Mouse (Mus musculus) kidney, adult 18-20 months (tissue): ENCODE measurements around the gene Lat.
"Not testable (repeated sequence)": the region's sequence is repeated elsewhere in the genome, so short reads cannot be mapped to it uniquely, and the experiment has no call there.

Experiments used
- DNase-seq: peaks from one replicate; pipeline ENCODE4 v3.0.0; 2021

Gene Lat

DNA sequence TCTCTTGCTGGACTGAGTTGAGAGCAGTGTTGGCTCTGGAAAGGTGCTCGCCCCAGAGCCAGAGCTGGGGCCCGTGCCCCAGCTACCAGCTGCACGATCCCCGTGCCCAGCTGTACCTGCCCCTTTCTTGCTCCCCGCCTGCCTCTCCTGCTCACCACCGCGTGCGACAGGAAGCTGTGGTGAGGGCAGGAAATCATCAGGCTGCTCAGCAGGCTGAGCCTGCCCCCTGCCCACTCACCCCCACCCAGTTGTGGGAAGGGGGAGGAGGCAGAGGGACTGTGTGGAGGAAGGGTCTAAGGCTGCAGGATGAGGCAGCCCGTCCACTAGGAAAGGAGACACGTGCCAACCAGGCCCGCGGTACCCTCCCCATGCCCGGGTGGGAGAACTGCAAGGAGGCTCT lies at the start of gene Lat:
Gene Lat, minus strand, starts transcription at position 178 of the 400 bp plus-strand sequence.
- no peak for DNase-seq

DNA sequence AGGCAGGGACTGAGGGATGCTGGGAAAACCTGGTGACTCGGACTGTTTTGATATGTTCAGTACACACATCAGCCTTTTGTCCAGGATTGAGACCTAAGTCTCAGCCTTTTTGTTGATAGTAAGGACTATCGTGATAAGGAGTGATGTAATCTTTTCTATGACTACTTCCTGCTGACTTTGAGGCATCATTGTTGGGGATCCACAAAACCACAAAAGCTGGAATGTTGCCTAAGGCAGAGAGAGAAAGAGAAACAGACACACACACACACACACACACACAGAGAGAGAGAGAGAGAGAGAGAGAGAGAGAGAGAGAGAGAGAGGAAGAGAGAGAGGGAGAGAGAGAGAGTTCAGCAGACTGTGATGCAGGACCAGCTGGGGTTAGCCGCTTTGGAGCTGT lies 49.1 kb upstream of the Lat start:
- no peak for DNase-seq

DNA sequence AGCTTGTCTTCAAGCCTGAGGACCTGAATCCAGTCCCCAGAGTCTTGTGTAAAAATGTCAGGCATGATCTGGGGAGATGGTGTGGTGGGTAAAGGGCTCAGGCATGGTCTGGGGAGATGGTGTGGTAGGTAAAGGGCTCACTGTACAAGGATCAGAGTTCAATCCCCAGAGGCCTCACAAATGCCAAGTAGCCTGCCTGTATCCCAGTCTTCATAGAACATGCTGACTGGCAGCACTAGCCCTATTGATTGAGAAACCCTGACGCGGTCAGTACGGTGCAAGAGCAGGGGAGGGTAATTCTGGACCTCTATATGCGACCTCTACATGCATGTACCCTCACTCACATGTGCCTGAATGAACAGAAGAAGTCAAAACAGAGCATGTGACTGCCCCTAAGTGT lies 48.2 kb upstream of the Lat start:
- no peak for DNase-seq

DNA sequence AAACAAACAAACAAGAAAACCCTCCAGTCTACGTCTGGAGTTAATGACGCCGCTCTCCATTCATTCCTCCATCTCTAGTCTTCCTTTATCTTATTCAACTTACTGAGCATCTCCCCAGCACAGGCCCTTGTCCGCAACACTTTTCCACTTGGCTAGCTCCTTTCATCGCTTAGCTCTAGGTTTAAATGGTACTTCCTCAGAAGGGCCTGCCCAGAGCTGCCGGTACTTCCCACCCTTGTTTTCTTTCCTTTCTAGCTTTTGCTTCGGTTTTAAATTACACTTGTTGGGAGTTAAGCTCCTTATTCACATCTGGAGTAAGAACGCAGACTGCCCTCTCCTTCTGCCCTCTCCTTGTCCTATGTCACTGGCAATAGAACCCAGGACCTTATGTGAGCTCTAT lies 47.7 kb upstream of the Lat start:
- no peak for DNase-seq

DNA sequence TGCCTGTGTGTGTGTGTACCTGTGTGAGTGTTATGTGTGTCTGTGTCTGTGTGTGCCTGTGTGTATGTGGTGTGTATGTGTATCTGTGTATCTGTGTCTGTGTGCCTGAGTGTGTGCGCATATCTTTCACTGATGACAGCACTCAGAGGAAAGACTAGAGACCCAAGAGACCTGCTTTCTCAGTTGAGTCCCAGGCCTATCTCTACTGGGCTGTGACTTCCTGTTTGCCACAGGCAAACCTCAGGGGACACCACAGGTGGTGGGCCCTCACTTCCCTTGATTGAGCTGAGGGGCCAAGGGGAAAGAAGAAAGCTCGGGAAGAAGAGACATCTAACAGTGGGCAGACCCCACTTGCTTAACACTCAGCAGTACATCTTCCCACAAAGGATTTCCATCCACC lies 47.2 kb upstream of the Lat start:
- DNase-seq = no peak

DNA sequence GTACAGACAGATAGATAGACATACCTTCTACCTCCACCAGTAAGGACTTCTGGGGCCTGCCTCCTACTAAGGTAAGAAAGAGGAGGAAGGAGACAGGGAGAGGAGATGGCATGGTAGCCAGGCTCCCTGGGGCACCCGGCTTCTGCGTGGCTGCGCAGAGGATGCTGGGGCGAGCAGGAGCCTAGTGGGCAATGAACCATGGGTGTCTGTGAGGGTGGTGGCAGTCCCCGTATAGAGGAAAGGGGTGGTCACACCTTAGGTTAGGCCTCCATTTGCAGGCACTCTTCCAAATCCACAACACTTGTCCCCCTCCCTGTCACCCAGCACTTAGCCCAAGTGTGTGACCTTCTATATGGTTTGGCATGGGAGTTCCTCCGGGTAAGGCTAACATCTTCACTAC lies 45.4 kb upstream of the Lat start, which contains the start of gene Cd19:
Gene Cd19, minus strand, starts transcription at position 165 of the 400 bp plus-strand sequence.
- DNase-seq = no peak

DNA sequence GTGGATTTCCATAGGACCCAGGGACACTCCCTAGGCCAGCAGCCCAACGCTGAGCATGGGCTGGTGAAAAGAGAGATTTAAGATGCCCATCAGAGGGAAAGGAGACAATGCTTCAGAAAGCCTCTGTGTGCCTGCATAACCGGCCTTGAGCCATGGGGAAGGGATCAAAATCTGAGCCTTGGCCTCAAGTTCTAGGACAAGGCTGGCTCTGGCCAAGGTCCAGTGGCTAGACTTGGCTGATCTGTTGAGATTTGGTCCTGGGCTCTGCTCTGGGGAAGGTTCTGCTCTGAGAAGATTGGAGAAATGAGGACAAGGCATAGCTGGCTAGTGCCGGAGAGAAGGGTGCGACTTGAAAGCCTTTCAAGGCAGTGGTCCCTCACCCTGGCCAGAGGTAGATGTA lies 41.7 kb upstream of the Lat start:
- no peak for DNase-seq

DNA sequence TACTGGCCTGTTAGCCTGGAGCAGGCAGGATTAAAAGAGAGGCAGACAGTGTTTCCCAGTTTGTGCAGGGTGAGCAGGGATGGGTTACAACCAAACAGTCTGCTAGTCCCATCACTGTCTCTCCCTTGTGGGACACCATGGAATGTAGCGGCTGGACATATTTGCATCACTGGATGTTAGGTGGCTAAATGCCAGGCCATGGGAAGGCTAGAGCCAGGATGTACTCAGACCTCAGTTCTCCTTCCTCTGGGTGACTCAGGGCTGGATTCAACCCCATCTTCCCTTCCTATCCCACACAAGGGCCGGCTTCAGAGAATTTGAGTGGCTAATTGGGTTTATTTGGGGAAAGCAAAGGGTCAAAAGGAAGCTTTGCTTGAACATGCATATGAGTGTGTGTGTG lies 39.3 kb upstream of the Lat start:
- no peak for DNase-seq

DNA sequence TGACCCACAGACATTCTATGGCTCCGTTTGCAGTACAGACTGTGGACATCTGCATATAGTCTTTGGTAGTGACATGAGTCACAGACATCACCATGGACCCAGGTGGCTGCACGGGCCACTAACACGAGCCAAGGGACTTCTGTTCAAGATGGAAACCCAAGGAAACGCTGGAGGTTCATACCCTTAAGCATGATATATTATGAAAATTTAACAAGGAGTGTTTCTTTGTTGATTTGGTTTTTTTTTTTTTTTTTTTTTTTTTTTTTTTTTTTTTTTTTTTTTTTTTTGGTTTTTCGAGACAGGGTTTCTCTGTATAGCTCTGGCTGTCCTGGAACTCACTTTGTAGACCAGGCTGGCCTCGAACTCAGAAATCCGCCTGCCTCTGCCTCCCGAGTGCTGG lies 33.1 kb upstream of the Lat start:
- DNase-seq = not testable (repeated sequence)

DNA sequence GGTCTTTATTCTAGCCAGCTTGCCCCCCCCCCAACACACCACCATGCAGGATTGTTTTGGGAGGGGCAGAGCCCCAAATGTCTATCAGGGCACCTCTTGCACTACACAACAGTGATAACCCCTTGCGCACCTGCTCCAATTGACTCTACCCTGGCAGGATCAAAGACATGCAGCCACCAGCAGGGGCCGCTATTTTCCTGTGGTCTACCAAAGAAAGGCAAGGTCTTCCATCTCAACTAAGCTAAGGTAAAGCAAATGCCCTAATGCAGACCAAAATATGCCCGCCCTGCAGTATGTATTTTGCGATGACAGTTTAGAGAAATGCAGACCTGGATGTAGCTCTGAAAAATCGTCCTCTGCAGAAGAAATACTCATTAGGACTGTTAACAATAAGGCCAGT lies 30.2 kb upstream of the Lat start:
- DNase-seq = peak; percentile 84

DNA sequence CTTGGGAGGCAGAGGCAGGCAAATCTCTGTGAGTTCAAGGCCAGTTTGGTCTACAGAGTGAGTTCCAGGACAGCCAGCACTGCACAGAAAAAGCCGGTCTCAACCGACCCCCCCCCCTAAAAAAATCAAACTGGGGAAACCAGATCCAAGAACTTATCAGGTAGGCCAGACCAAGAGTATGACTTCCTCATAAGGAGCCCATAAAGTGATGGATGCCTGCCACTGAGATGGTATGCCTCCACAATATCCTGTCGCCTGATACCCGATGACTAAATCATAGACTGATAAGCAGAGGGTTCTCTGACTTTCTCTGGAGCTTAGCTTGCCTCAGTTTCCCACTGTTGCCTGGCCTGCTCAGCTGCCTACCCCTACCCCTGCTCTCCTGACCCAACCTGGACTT lies 28.5 kb upstream of the Lat start:
- no peak for DNase-seq

DNA sequence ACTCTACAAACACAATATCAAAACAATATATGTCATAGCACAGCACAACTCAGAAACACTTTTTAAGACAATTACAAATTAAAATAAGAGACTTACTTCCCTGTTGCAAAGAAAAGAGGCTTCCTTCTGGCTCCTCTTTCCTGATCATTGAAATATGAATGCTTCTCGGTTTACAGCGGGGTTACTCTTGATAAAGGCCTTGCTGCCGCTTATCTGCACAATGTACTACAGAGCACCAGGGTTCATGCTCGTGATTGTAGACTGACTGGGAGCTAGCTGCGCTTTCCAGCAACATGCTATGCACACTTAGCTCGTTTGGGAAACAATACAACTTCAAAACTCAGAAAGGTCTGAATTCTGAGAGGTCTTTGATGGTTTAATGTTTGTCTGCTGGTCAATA lies 27.9 kb upstream of the Lat start:
- no peak for DNase-seq

DNA sequence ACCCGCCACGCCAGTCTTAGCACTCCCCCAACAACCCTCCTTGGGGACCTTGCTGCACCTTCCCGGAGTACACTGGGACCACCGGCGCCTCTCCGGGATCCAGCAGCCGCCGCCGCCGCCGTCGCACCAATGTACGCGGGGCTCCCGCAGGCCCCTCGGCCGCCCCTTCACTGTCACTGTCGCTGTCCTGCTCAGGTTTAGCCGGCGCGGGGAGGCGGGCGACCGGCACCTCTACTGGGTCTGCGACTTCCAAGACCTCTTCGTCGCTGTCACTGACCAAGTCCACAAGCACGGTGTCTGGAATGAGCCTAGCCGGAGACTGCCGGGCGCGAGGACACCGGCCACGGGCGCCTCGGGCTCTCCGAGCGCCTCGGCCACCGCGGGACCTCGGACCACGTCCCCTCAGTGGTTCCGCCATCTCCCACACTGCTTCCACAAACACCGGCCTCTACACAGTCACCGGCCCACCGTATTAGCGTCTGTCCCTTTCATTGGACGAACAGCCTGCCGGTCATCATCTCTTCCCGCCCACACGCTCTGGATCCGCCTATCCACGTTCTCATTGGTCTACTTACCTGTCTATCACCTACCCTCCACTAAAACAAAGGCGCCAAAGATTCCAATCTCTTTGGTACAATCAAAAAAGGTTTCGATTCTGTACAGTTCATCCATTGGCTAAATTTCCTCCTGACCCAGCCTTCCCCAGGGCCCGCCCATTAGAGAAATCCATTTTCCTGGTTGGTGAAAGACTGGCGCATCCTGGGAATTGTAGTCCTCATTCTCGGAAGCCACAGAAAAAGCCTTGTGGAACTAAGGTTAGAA lies 27.1 kb upstream of the Lat start, which contains the start of gene Nfatc2ip:
Gene Nfatc2ip, minus strand, starts transcription at position 440 of the 822 bp plus-strand sequence.
- DNase-seq = peak; percentile 99

DNA sequence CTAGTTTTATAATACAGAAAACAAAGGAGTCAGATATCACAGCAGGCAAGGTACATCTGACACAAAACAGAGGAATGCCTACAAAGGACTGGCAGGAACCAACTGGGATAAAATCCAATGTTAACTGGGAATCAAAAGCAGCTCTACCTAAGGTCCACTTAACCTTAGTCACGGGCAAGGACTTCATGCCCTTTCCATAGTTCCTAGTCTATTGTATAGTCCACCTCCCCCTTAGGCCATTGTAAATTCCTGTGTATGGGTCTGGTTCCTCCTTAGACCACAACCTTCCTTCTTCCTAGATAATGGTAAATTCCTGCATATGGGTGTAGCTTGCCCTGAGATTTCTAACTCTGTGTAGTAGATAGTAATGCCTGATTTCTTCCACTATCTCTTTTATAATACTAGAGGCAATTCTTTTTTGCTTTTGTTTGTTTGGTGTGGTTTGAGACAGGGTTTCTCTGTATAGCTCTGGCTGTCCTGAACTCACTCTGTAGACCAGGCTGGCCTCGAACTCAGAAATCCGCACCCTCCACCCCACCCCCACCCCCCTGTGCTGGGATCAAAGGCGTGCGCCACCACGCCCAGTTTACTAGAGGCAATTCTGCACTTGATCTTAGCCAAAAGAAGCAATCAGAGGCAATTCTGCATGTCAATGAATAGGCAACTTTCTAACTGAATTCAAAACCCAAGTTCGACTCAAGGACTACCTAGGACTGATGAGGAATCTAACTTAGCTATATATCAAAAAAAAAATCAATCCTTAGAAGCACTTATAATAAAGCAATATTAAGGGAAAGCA lies 22.9 kb upstream of the Lat start:
- not testable (repeated sequence) for DNase-seq

DNA sequence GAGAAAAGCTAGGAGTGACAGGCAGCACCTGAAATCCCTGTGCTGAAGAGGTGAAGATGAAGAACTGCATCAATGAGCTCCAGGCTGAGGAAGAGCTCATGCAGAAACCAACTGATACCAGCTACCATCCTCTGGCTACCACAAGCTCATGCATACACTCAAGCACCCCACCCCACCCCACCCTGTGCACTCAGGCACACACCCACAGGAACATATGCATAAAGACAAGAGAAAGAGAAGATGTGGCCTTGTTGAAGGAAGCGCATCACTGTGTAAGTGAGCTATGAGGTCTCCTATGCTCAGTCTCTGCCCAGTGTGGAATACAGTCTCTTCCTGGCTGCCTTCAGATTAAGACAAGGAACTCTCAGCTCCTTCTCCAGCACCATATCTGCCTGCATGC lies 18.8 kb upstream of the Lat start:
- no peak for DNase-seq

DNA sequence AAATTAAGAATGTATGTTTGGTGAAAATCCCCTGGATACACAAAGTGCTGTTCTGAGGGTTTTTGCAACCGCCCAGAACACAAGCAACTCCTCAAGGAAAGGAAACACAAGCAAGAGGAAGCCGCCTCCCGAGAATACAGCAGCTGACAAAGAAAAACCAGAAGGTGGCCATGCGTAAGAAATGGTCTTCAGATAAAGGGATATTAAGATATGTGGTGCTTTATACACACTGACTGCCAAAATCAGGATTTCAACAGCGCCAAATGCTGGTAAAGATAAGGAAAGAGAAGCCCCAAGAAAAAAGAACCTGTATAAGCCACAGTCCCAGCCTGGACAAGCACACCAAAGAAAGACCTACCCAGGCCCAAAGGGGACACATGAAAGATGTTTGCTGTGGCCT lies 14.2 kb upstream of the Lat start:
- DNase-seq = no peak

DNA sequence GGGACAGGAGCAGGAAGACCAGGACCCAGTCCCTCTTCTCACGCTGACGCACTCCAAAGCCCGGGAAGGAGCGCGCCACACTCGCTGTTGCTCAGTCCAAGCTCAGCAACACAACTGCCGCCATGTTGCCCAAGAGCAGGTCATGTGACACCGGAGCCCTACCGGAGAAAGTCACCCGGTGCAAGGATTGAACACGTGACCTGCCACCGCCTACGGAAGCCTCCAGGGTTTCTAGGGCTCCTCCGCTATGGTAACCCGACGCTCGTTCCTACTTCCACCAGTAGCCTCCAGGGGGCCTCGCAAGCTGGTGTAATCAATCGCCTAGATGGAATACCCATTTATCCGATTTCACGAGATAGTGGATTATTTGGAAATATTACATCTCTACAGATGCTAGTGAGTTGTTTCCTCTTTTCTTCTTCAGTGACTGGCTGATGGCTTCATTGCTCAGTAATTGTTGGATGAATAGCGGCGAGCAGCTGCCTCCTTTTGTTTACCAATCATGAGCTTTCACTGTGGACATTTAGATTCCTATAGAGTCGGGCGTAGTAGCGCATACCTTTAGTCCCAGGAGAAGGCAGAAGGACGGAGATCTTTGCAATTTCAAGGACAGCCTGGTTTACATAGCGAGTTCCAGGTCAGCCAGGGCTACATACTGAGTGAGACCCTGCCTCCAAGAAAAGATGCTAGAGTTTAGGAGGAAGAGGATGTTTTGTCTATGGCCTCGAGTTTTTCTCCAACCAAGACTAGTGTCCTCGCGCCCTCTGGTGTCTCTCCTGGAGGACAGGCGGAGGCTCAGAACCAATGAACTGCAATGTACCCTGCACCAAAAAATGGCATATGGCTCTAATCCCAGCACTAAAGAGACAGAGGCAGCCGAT lies 8.1 kb upstream of the Lat start, which contains the start of gene Spns1:
Gene Spns1, minus strand, starts transcription at position 173 of the 881 bp plus-strand sequence.
- DNase-seq = peak; percentile 97

DNA sequence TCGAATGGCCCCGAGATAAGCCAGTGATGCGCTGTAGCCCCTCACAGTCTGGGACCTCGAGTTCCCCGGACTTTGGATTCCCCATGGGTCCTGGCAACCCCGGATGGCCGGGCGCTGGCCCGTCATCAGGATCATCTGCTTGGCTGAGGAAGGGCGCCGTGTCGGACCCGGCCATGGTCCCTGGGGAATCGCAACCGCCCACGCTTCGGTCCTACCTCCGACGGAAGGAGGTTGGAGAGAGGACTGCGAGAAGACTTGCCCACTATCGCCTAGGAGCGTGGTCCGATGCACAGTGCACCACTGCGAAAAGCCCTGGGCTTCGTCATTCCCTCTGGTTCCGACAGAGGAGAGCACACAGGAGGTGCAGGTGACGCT lies 7.5 kb upstream of the Lat start:
- no peak for DNase-seq

DNA sequence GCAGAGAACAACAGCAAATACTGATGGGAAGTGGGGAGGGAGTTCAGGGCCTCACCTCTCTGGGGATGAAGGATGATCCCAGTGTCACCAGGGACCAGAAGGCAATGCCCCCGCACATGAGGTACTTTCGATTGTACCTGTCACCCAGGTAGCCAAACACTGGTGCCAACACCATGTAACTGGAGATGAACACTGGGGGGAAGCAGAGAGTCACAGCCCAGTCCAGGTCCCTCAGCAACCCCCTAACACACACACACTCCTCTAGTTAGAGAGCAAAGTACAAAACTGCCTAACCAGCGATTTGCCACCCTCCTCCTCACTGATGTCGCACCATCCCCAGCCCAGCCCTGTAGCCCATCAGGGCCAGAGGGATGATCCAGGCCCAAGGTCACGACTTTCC lies 5.6 kb upstream of the Lat start:
- no peak for DNase-seq

DNA sequence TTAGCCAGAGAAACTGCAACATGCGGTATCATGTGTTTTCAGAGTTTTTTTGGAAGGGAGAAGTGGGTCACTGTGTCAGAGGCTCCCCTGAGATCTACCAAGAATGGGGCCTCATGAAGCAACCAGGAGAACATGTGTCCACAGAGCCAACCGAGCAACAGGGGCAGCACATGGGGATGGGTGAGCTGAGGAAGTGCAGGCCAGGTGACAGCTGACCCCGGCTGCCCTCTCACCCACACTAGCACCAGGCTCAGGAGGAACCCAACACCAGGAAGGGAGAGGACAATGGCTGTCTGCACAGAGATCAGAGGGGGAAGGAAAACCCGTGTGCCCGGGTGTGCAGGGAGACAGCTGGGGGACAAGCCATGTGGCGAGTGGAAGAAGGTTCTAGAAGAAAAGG lies 5.2 kb upstream of the Lat start:
- no peak for DNase-seq

DNA sequence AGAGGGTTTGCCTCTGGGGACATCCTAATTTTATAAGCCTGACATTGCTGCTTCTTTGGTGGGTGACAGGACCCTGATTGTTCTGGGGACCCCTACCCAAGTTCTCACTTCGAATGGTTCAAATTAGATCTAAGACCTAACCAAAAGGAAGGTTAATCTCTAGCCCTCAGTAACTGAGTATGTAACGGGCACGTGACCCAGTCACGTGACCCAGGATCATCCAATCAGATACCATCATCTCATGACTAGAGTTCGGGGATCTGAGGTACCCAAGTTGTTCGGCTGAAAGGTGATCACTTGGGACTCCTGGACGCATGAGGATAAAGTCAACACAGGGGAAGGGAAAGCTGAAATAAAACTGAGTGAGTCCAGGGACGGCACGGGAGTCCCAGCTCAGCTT lies 3.6 kb upstream of the Lat start:
- DNase-seq = no peak

DNA sequence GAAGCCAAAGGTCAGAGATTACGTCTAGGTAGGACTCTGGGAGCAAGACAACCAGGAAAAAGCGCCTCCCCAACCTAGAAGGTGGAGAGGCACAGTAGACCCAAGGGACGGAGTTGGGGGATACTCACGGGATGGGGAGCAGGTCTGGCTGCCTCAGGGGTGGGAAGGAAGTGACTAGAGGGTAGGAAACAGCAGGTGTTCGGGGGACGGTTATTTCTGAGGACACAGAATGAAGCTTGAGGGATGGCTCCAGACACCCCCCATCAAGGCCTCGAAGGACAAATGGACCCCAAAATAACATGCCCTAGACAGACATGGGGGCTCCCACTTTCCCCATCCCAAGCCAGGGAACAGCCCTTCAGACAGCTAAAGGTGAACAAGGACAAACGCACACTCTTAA lies 1.0 kb downstream of the Lat start:
- no peak for DNase-seq

DNA sequence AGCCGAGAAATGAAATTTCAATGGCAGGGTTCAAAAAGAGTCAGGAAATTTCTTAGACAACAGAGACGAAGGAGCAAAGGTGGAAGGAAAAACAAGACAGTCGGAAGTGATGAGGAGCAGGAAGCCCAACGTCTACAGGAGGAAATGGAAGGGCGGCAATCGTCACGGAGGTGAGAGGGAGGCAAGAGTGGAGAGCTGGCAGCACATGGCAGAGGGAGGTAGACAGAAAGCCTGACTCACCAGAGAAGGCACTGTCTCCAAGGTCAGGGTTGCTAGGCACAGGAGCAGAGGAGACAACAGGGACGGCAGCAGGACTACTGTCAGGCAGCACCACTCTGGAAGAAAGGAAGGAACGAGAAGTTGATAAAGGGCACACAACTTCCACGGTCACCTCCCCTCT lies 1.7 kb downstream of the Lat start:
- DNase-seq = no peak
